Mouse (Mus musculus): ENCODE results near the gene Gmip. TPM values are rescaled to one million over a fixed set of nuclear protein-coding genes. Genes with fewer than 3 reads are reported as not detected.

Gmip gene
- polyA plus RNA-seq, 1 experiment = 14.7 TPM

GRCm38 (mm10) chr8:69804537-69804936 is 3.9 kb upstream of the Gmip start:
- no peak for DNase-seq (ENCODE audit: low read depth)

DNA sequence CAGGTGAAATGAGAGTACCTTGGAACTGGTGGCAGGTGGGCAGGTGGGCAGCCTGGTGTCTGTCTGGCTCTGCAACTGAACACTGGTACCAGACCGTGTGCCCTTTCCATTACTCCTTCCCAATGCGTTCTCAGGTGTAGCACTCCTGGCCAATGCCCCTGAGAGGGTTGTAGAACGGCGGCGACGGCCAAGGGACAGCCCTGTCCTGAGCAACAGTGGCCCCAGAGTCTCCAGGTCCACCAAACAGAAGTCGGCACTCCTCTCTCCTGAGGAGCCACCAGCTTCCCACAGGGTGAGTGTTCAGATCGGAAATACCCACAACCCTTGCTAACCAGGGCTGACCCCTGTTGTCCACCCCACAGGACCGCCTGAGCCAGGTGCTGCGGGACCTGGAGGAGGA is 3.4 kb upstream of the Gmip start:
- no peak for DNase-seq (ENCODE audit: low read depth)

- DNase-seq (ENCODE audit: low read depth) = no peak
Observed at GRCm38 (mm10) chr8:69805491-69805890, 3.0 kb upstream of the Gmip start.

DNA sequence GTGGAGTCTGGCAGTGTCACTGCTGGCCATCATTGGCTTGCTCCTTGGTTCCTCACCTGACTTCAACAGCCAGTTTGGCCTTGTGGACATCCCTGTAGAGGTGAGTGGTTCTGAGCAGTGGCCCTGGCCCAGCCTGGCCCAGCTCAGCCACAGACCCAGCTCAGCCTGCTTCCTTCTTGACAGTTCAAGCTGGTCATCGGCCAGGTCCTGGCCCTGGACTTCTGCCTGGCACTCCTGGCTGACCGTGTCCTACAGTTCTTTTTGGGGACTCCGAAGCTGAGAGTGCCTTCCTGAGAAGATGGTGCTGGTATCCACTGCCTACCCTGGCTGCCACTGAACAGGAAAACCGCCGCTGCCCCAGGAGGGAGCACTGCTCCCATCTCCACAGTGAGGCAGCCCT is 1.2 kb upstream of the Gmip start:
- DNase-seq (ENCODE audit: low read depth) = no peak

- no peak for DNase-seq (ENCODE audit: low read depth)
Observed at GRCm38 (mm10) chr8:69808864-69809403, 455 bp downstream of the Gmip start.

- DNase-seq (ENCODE audit: low read depth) = no peak
Observed at GRCm38 (mm10) chr8:69809820-69810219, 1.3 kb downstream of the Gmip start.

- DNase-seq (ENCODE audit: low read depth) = no peak
Observed at GRCm38 (mm10) chr8:69814881-69815280, 6.4 kb downstream of the Gmip start.

- DNase-seq (ENCODE audit: low read depth) = no peak
Observed at GRCm38 (mm10) chr8:69815396-69815795, 6.9 kb downstream of the Gmip start.

GRCm38 (mm10) chr8:69820466-69820865 is 12.0 kb downstream of the Gmip start:
- DNase-seq (ENCODE audit: low read depth) = no peak

DNA sequence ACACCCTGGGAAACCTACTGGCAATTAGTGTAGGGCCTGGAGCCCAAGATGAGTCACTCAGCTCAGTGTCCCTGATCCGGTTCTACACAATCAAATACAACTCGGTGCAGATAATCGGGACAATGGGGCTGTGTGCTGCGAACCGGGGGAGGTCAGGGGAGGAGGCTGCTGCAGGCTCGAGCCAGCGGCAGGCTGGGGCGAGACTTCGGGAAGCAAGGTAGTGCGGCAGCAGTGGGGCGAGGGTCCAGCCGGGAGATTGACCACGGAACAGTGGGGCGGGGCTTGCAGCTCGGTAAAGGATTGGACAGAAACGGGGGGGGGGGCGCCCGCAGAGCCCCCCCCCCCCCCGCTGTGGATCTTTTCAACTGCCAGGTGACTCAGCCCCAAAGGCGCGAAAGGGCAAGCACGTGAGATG is 13.5 kb downstream of the Gmip start:
- no peak for DNase-seq (ENCODE audit: low read depth)

GRCm38 (mm10) chr8:69822386-69823191 is 14.1 kb downstream of the Gmip start, which contains the start of gene Lpar2:
Gene Lpar2, plus strand, starts transcription at chr8:69822429.
- no peak for DNase-seq (ENCODE audit: low read depth)

GRCm38 (mm10) chr8:69826371-69826770 is 17.9 kb downstream of the Gmip start:
- no peak for DNase-seq (ENCODE audit: low read depth)

DNA sequence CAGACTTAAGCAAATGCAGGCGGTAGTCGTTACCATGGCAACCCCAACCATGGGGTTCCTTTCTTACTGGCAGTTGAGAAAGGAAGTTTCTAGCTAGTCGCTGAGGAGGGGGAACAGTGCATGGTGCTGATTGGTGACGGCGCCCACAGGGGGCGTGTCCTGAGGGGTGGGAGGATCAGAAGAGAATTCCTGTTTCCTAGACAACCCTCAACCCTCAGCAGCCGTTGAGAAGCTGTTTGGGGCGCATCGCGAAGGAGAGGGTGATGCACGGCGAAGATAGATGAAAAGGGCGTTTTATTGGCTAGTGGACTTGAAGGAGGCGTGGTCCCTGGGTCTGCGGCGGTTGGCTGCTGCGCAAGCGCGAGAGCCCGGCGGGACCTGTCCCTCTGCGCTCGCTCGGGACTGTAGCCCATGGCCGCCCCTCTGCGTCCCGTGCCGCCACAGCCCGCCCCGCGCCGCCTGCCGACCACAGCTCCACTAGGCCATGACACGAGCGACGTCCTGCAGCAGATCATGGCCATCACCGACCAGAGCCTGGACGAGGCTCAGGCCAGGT is 23.9 kb downstream of the Gmip start, which contains the start of gene Pbx4:
Gene Pbx4, plus strand, starts transcription at position 194 of the 556 bp plus-strand sequence.
- no peak for DNase-seq (ENCODE audit: low read depth)

DNA sequence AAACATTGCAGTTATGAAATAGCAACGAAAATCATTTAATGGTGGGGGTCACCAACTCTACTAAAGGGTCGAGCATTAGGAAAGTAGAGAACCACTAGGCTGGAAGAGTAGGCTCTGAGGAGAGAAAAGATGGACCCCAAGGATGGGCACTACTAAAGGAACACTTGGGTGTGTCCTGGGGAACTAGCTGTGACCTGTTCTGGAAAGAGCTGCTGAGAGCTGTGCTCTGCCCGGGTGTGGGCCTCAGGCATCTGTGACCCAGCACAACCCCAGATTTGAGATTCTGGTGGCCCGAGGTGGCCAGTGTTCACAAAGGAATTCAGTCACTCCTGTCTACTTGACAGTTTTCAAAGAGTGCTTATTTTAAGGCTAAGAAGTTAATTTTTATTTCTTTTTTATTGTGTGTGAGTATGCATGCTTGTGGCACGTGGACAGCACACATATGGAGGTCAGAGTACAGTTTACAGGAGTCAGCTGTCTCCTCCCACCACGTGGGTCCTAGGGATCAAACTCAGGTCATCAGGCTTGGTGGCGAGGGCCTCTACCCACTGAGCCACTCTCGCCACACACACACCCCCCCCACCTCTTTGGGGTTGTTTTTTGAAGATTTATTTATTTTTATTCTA is 28.7 kb downstream of the Gmip start:
- DNase-seq (ENCODE audit: low read depth) = no peak

DNA sequence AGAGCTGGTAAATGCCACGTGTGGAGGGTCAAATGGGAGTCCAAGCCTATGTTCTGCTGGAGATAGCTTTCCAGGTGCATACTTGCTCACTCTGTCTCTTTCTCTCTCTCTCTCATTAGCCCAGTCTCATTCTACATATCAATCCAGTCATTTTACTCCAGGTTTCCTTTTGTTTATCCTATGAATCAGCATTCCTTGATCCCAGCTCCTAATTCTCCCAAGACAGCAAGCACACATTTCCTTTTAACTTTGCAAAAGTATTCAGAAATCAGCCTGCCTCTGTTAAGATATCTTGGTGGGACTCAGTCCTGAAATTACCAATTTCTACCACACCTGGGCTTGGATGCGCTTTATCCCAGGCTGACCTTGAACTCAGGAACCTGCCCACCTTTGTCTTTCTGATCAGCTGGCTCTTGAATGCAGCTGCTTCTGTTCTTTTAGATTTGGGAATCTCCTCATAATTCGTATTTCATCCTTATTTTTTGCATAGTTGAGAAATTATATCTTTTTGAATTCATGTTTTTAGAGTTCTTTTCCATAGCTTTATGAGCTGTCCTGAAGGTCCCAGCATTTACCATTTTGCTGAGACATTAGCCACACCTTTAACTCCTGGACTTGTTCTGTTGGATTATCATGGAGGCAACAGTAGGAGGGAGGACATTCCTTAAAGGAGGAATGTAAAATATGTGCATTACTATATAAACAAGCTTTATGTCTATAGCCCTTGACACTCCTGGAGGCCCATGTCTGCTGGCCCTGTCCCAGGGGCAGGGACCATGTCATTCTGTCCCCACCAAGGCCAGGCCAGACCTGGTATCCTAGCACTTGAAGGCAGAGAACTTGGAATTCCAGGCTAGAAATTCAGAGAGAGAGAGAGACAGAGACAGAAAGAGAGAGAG is 38.9 kb downstream of the Gmip start:
- no peak for DNase-seq (ENCODE audit: low read depth)

DNA sequence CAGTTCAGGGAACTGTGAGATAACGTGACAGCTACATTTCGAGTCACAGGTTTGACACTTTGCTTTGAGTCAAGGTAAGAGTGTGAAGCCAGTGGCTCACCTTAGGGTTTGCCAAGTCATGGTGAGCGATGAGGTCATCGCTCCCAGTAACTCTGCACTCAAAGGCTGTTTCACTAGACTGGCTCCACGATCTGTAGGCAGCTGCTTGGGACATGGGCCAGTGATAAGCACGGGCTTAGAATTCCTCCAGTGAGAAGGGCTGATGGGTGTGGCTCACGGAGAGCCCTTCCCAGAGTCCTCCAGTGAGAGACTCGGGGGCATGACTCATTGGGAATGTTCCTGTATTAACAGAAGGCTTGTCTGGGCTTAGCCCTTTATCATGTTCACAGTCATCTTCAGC is 40.5 kb downstream of the Gmip start:
- DNase-seq (ENCODE audit: low read depth) = peak; percentile 50

DNA sequence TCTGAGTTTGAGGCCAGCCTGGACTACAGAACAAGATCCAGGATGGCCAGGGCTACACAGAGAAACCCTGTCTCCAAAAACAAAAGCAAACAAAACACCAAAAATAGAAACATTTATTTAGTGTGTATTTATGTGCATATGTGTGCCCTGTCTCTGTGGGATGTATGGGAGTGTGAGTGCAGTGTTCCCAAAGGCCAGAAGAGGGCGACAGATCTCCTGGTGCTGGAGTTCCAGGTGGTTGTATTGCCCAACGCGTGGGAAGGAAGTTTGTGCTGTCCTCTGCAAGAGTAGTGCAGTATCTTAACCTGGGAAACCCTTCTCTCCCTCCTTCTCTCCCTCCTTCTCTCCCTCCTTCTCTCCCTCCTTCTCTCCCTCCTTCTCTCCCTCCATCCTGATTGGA is 41.4 kb downstream of the Gmip start:
- DNase-seq (ENCODE audit: low read depth) = no peak

DNA sequence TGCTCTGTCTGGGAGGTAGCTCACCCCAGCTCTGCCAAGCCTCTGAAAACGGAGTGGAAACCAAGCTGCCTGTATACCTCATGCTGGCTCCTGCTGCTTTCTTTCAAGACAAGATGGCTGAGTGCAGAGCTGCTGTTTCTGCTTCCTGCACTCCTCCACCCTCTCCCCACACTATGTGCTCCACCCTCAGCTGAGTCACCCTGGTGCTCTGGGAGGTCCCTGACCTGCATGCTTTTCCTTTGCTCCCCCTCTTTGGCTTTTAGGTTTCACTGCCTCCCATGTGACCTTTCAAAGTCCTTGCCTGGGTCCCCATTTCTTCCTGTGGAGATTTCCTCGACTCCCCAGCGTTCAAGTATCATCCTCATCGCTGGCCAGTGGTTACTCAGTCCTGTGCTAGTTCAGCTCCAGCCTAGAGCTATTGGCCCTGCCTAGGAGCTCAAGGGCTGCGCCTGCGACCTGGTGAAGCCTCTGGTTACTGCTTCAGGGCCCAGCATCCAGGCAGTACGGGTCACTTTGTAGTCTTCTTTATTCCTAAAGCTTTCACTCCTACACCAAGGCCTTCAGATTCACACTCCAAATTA is 42.5 kb downstream of the Gmip start:
- DNase-seq (ENCODE audit: low read depth) = no peak

DNA sequence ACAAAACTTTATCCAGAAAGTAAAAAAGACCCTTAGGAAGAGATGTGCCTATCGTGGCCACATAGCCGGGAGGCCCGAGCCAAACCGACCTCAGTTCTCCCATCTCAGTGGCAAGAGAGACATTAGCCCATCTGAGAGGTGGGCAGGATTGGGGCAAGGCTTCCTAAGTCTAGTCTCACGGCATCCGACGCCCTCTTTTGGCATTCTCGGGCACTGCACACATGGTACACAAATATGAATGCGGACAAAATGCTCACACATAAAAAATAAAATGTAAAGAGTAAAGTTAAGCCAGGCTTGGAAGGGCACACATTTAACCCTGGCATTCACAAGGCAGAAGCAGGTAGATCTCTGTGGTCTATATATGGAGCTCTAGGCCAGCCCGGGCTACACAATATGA is 45.4 kb downstream of the Gmip start:
- DNase-seq (ENCODE audit: low read depth) = no peak

DNA sequence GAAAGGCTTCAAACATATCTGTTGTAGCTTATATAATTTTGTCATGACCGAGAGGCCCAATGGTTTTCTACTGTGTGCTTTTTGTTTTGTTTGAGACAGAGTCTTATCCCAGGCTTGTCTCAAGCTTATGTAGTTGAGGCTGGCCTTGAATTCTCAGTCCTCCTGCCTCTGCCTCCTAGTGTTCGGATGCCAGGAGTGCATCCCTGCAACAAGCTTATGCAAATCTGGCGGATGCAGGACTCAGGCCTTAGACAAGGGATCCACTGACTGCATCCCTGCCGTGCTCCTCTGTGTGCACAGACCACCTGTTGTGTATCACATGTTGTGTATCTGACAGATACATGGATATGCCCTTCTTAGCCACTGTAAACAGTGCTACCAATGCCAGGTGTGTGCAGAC is 52.3 kb downstream of the Gmip start:
- no peak for DNase-seq (ENCODE audit: low read depth)

- DNase-seq (ENCODE audit: low read depth) = no peak
Observed at GRCm38 (mm10) chr8:69861251-69861650, 52.8 kb downstream of the Gmip start.

Data from gonadal fat pad, adult 2 months (tissue).